Mouse (Mus musculus) c-Kit-negative CD71-positive TER-119-positive erythroid progenitor cells, embryonic 14.5 days (primary cell): ENCODE measurements around the gene Ptprg.
"Not testable (repeated sequence)": the region's sequence is repeated elsewhere in the genome, so short reads cannot be mapped to it uniquely, and the experiment has no call there.

ENCODE experiments used
- DNase-seq: peaks from one replicate; pipeline ENCODE4 v3.0.0-alpha.2; 2013; ENCODE audit warnings: low read depth, low spot score

The Ptprg gene

DNA sequence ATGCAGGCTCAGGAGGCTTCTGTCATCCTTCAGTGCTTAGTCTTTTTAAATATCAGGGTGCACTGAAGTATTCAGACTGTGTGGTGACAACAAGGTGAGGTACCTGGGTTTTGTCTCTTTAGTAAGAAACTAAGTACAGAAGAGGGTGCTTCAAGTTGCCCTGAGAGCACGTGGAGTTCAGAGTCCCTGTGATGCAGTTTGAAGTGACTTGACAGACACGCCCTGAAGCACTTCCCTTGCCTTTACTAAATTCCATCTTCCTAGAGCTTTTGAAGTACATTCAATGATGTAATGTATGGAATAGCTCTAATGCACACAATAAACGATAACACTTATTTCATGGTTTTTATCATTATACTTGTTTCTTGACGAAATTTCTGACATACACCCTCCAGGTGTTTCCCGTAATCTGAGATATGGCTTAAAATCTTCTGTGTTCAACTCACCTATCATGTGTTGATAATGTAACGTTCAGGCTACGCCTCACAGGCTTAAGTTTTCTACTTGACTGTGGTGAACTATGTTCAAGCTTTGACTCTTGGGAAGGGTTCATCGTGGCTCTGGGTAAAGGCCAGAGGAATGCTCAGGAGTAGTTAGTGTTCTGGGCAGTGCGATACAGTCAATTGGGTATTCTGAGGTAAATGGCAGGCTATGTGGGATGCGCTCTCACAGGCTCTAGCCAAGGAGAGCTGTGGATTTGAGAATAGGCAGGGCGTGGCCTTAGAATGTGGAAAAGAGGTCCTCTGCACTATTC, 483.4 kb downstream of the Ptprg start:
- DNase-seq = no peak

DNA sequence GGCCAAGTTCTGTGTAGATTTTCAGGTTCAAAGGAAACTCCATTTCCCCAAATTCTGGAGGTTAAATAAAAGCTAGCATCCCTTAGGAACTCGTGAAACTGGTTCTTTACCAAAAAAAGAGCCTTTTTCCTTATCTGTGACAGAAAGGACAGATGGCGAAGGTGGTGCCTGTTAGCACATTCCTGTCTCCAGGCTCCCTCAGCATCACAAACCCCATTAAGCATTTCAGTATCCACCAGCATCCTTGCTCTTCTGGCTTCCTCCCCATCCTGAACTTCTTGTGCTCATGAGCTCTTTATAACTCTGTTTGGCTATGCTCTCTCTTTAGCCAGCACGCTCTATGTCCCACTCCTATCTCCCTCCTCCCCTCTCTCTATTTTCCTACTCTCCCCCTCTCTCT, 486.4 kb downstream of the Ptprg start:
- DNase-seq = no peak

- DNase-seq = no peak
Measured at GRCm38 (mm10) chr14:12041566-12041965, 488.2 kb downstream of the Ptprg start.

DNA sequence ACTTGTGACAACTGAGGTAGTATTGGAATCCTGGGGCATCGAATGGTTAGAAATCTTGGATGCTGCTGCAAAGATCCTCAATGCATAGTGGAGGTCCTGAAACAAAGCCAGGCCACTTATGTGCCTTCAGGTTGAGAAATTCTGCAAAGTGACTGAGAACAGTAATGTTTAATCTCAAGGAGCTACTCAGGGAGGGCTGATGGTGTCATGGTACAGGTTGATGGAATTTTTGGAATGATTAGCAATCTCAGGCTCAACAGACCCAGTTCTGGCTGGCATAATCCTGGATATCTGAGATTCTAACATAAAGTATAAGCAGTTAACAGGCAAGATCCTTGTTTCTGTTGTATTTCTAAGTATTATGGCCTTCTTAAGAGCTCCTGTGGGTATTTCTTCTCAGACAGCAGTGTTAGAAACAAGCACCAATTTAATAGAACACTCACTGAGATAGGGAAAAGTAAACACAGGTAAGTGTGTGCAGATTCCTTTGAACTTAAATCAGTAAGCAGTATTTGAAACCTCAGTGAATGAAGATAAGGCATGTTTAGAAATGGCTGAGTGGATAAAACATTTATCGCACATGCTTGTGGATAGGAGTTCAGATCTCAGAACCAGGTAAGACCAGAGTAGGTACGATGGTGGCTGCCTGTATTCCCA, 493.0 kb downstream of the Ptprg start:
- DNase-seq = no peak

- DNase-seq = no peak
Measured at GRCm38 (mm10) chr14:12047637-12048036, 494.3 kb downstream of the Ptprg start.

- no peak for DNase-seq
Measured at GRCm38 (mm10) chr14:12056912-12057524, 503.7 kb downstream of the Ptprg start.

GRCm38 (mm10) chr14:12057856-12058255, 504.5 kb downstream of the Ptprg start:
- no peak for DNase-seq

- no peak for DNase-seq
Measured at GRCm38 (mm10) chr14:12059149-12059548, 505.8 kb downstream of the Ptprg start.

DNA sequence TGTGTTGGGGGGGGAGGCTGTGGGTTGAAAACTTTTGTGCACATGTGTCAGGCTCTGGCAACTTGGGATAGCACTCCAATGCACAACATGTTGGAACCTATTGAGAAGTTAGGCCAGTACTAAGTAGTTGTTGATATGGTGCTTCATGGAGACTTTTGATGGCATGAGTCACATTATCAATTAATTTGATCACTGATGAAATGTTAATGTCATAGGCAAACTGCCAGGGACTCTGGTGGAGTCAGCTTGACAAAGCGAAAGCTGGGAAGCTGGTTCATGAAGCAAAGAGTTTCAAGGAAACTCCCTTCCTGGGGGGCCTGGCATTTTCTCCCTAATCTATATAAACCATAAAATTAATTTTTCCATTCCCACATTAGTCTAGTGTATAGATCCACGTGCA, 508.0 kb downstream of the Ptprg start:
- DNase-seq = not testable (repeated sequence)

DNA sequence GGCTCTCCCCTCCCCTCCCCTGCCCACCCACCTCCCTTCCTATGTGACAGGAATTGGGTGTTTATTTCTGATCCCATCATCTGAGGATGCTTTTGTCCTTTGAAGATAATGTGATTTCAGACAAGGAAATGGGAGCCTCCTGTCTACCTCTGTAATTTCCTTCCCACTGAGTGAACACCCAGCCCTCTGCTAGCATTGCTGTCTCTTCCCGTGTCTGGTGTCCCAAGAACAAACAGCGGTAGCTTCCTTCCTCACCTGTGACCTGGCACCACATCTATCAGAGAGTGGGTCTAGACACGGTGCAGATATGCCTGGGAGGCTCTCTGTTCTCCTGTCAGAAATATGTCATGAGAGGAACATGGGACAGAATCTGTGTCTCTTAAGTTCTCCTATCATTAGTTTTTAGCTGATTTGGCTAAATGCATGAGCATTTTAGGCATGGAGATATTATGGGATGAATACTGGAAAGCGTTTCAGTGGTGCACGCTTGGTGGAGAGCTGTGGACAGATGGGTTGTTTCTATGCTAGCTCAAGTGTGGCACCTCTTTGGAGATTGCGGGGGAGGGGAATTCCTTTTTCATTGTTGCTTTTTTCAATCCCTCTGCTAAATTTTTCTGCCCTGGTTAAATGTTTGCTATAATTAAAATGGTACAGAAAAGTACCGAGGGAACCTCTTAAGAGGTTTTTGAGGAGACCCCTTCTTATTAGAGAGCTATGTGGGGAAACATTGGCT, 509.5 kb downstream of the Ptprg start:
- DNase-seq = no peak

DNA sequence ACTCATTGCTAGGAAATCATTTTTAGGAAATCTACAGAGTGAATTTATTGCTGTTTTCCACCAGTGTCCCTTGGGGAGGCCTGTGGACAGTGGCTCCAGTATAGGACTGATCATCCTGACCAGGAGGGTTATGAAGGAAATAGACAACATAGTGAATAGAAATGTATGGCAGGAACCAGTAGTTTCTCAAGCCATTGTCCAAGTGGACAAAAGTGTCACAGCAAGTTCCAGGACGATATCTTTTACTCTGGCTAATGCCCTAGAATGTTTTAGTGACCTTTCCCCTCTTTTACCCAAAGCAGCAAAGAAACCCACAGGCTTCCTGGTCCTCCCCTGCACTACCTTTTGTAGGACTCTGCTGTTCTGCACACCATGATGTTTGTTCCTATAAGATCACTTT, 511.7 kb downstream of the Ptprg start:
- no peak for DNase-seq

GRCm38 (mm10) chr14:12065736-12066135, 512.4 kb downstream of the Ptprg start:
- no peak for DNase-seq

DNA sequence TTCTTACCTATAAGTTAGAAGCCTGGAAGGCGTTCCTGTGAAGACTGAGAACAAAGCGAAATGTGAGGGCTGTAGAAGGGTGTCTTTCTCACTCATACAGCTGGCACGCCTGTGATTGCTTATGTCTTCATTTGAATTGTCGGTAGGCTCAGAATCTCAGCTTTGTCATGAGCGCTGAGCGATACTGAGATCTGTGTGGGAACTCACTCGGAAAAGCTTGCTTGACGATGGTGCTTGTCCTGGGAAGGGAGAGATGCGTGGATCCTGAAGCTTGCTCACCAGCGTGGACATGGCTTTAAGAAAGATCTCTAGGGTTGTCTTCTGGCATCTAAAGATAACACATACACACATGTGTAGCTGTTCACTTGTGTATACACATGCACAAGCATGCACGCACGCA, 516.4 kb downstream of the Ptprg start:
- no peak for DNase-seq

- no peak for DNase-seq
Measured at GRCm38 (mm10) chr14:12070361-12070760, 517.0 kb downstream of the Ptprg start.

- no peak for DNase-seq
Measured at GRCm38 (mm10) chr14:12070856-12071465, 517.6 kb downstream of the Ptprg start.

GRCm38 (mm10) chr14:12072026-12072861, 518.9 kb downstream of the Ptprg start:
- no peak for DNase-seq

DNA sequence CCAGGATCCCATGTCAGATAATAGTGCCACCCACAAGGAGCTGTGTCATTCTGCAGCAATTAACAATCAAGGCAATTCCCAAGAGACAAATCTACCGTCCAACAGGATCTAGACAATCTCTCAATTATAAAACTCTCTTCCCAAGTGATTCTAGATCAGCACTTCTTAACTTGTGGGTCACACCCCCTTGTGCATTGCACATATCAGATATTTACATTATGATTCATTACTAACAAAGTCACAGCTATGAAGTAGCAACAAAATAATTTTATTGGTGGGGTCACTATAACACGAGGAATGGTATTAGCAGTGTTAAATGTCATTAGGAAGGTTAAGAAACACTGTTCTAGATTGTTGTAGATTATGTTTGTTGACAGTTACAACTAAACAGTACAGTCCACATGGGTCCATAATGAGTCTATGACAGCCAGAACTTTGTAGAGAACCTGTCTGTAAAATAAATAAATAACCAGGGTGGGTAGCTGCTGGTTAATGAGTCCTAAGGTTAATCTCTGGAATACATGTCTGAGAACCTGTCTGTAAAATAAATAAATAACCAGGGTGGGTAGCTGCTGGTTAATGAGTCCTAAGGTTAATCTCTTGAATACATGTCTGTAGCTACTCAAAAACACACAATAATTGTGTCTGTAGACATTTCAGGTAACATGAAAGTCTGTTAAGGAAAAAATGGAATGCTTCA, 520.2 kb downstream of the Ptprg start:
- DNase-seq = no peak

- DNase-seq = no peak
Measured at GRCm38 (mm10) chr14:12077193-12077592, 523.9 kb downstream of the Ptprg start.

- DNase-seq = no peak
Measured at GRCm38 (mm10) chr14:12079250-12079649, 525.9 kb downstream of the Ptprg start.

DNA sequence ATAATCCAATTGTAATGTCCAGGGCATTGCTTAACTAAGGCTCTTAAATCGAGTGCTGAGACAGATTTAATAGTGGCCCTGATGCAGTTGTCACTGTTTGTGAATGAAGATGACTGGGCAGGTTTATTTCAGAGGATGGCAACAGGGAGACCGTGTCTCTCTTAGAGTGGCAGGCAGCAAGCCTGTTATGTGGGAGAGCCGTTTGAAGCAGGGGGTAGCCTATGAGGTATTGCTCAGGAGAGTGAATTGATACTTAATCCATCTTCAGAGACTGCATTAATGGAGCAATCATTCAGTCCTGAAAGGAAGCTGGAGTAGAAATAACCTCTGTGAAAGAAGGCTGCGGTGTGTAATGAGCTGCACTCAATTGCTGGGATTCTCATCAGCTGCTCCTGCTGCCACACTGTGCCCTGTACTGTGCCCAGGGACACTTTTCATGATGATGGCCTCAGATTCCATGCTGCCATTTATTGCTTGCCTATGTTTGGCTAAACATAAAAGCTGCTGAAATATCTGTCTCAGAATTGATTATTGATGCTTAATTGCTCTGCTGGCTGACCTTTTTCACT, 526.6 kb downstream of the Ptprg start:
- DNase-seq = no peak
